ENCODE assay signal across 10 mouse cellular contexts in genomic region chr7:80766861-80767312, GRCm38 (mm10). TPM values are rescaled to one million over a fixed set of nuclear protein-coding genes. Genes with fewer than 3 reads are reported as not detected.
DNase-seq lines count a peak whose midpoint lies in the region; ATAC-seq and TF ChIP-seq lines count a peak whose summit lies in the region.
"Had no signal": no experiment of that assay in that cellular context is flagged by ENCODE, and none has a peak within 500 bp of the region (broad histone marks: within the 10 kb centered on the region; RNA-seq: fewer than 3 reads in every experiment).

No protein-coding gene starts in this region.

- peaks cover 93% of the 10 kb centered on the region for H3K79me2 ChIP-seq in macrophage (ENCODE audit: inconsistent target)

- DNase-seq in heart, postnatal 0 days (ENCODE audit: low spot score) = no peak
- peak; percentile 34 for DNase-seq in cerebellum, adult 11-12 months
- peak; percentile 55 for DNase-seq in hindbrain, postnatal 0 days (ENCODE audit: low spot score)
- DNase-seq in heart, adult 9 months (ENCODE audit: low spot score in 2 of 2) = no peak
- no peak for DNase-seq in kidney, adult 18-20 months
- DNase-seq in thymus, postnatal 25 days = no peak
- DNase-seq: kidney, adult 11 months had no signal

- no peak overlapping the region for H3K9ac ChIP-seq in heart, postnatal 0 days (replicated peaks; ENCODE audit: low read depth, low read length)
- no peak overlapping the region for H3K9ac ChIP-seq in heart, embryonic 11.5 days (ENCODE audit: low read depth, low read length)
- no peak overlapping the region for H3K9ac ChIP-seq in hindbrain, postnatal 0 days (replicated peaks; ENCODE audit: low read length)
- H3K9ac ChIP-seq: liver, embryonic 15.5 days had no signal

- H3K27me3 ChIP-seq in heart, postnatal 0 days (ENCODE audit: control insufficient read depth, insufficient read depth, low read length) = no peaks in the 10 kb centered on the region
- no peaks in the 10 kb centered on the region for H3K27me3 ChIP-seq in heart, embryonic 11.5 days (ENCODE audit: control insufficient read depth, insufficient read depth, low read length)
- H3K27me3 ChIP-seq in hindbrain, postnatal 0 days (ENCODE audit: insufficient read depth, low read length) = no peaks in the 10 kb centered on the region
- H3K27me3 ChIP-seq: liver, embryonic 15.5 days had no signal

- H3K9me3 ChIP-seq in heart, postnatal 0 days (replicated peaks; ENCODE audit: control insufficient read depth, low read length) = no peaks in the 10 kb centered on the region
- H3K9me3 ChIP-seq in heart, embryonic 11.5 days (replicated peaks; ENCODE audit: control insufficient read depth, low read length) = no peaks in the 10 kb centered on the region
- H3K9me3 ChIP-seq in hindbrain, postnatal 0 days (ENCODE audit: low read length) = no peaks in the 10 kb centered on the region
- H3K9me3 ChIP-seq: liver, embryonic 15.5 days had no signal

- H3K36me3 ChIP-seq in heart, postnatal 0 days (replicated peaks; ENCODE audit: control insufficient read depth, insufficient read depth, low read length) = peaks cover 28% of the 10 kb centered on the region
- no peaks in the 10 kb centered on the region for H3K36me3 ChIP-seq in heart, embryonic 11.5 days (ENCODE audit: control insufficient read depth, insufficient read depth, low read length)
- no peaks in the 10 kb centered on the region for H3K36me3 ChIP-seq in hindbrain, postnatal 0 days (ENCODE audit: insufficient read depth, low read length)
- H3K36me3 ChIP-seq in macrophage (ENCODE audit: inconsistent target) = peaks cover 85% of the 10 kb centered on the region

- peak overlapping the region; percentile 41 for H3K27ac ChIP-seq in heart, postnatal 0 days (ENCODE audit: low read depth)
- no peak overlapping the region for H3K27ac ChIP-seq in heart, embryonic 11.5 days (ENCODE audit: low read depth, low read length)
- peak overlapping the region; percentile 37 for H3K27ac ChIP-seq in hindbrain, postnatal 0 days
- peak overlapping the region; percentile 60 for H3K27ac ChIP-seq in macrophage
- H3K27ac ChIP-seq: liver, embryonic 15.5 days had no signal

- no peak for ATAC-seq in heart, postnatal 0 days (ENCODE audit: insufficient read depth, low read depth)
- no peak for ATAC-seq in heart, embryonic 11.5 days (replicated peaks; ENCODE audit: insufficient number of reproducible peaks, low FRiP score, low TSS enrichment)
- ATAC-seq in hindbrain, postnatal 0 days = peak; percentile 69

- peaks cover 45% of the 10 kb centered on the region for H3K4me1 ChIP-seq in heart, postnatal 0 days (ENCODE audit: control insufficient read depth, insufficient read depth)
- peaks cover 18% of the 10 kb centered on the region for H3K4me1 ChIP-seq in heart, embryonic 11.5 days (ENCODE audit: control insufficient read depth, insufficient read depth, low read length)
- no peaks in the 10 kb centered on the region for H3K4me1 ChIP-seq in hindbrain, postnatal 0 days (ENCODE audit: insufficient read depth, low read length)

- 57% methylated on average over 11 of the region's 11 CpGs for WGBS in heart, postnatal 0 days
- WGBS in heart, embryonic 11.5 days (ENCODE audit: insufficient replicate concordance) = 84% methylated on average over 11 of the region's 11 CpGs
- 60% methylated on average over 11 of the region's 11 CpGs for WGBS in hindbrain, postnatal 0 days
- 98% methylated on average over 10 of the region's 11 CpGs for WGBS in macrophage (ENCODE audit: missing documents)

- no peak for TF ChIP-seq EP300 in heart, postnatal 0 days (IDR thresholded peaks at IDR 0.05; ENCODE audit: low read depth)

- TF ChIP-seq CTCF in heart, postnatal 0 days (IDR thresholded peaks at IDR 0.05; ENCODE audit: low read depth) = no peak
- no peak for TF ChIP-seq CTCF in hindbrain, postnatal 0 days (IDR thresholded peaks at IDR 0.05; ENCODE audit: low read depth)

- H3K4me3 ChIP-seq in heart, postnatal 0 days (ENCODE audit: low read depth, low read length) = no peak overlapping the region
- H3K4me3 ChIP-seq in heart, embryonic 11.5 days (ENCODE audit: low read depth, low read length) = no peak overlapping the region
- no peak overlapping the region for H3K4me3 ChIP-seq in hindbrain, postnatal 0 days (ENCODE audit: low read length)
- no peak overlapping the region for H3K4me3 ChIP-seq in macrophage (ENCODE audit: inconsistent target)
- H3K4me3 ChIP-seq: liver, embryonic 15.5 days had no signal

- H3K4me2 ChIP-seq in heart, postnatal 0 days (ENCODE audit: low read depth, low read length) = no peak overlapping the region
- H3K4me2 ChIP-seq in heart, embryonic 11.5 days = no peak overlapping the region
- H3K4me2 ChIP-seq in hindbrain, postnatal 0 days (ENCODE audit: low read depth, low read length) = no peak overlapping the region
- H3K4me2 ChIP-seq: liver, embryonic 15.5 days had no signal

RNA-seq across cellular contexts. Expression of gene Iqgap1, which starts 58.9 kb away (rescaled TPM):
- 39.8 and 88.5 TPM in 2 replicates for total RNA-seq in heart, postnatal 0 days (2014; rRNA removed; ENCODE audit: low replicate concordance)
- 22.6 and 23.6 TPM in 2 replicates for polyA plus RNA-seq in heart, postnatal 0 days (2015; fragmentation: Nextera tagmentation; extraction: Ambion mirVana)
- 33.5 and 35.9 TPM in 2 replicates for polyA plus RNA-seq in heart, embryonic 11.5 days (2014; fragmentation: Nextera tagmentation; extraction: Ambion mirVana)
- 23.5 and 29.4 TPM in 2 replicates for total RNA-seq in hindbrain, postnatal 0 days (2014; rRNA removed)
- 15.7 and 16.6 TPM in 2 replicates for polyA plus RNA-seq in hindbrain, postnatal 0 days (2015; fragmentation: Nextera tagmentation; extraction: Ambion mirVana)
- total RNA-seq in macrophage (2018; cell fraction: chromatin; rRNA removed) = 1,000 to 10,000 TPM in 19 of 26 experiments, 100 to 1,000 TPM in 7; 688 to 3,418 (median 1,422) TPM
- total RNA-seq in macrophage (2018; cell fraction: cytosol; rRNA removed) = 100 to 1,000 TPM; 187 to 587 (median 339) TPM
- total RNA-seq in macrophage (2018; cell fraction: nucleus; rRNA removed) = 1,000 to 10,000 TPM in 10 of 26 experiments, 100 to 1,000 TPM in 16; 382 to 1,913 (median 872) TPM
- 294 to 476 TPM (median 316 TPM) in 3 replicates for polyA plus RNA-seq in macrophage (2018)

Comparison
In these comparisons a context has a peak if more than half of its experiments do, and no peak if none do; other contexts are left out.
1. DNase-seq: peak in cerebellum, adult 11-12 months (single experiment) and hindbrain, postnatal 0 days (single experiment); none in heart, postnatal 0 days (single experiment), heart, adult 9 months (0 of 2), kidney, adult 18-20 months (single experiment) and thymus, postnatal 25 days (single experiment).